In genomic region chr15:78528726-78529411, GRCm38 (mm10) we compare ENCODE assay signal across 9 mouse cellular contexts. TPM values are rescaled to one million over a fixed set of nuclear protein-coding genes. Genes with fewer than 3 reads are reported as not detected.
DNase-seq lines count a peak whose midpoint lies in the region; ATAC-seq and TF ChIP-seq lines count a peak whose summit lies in the region.
"Had no signal": no experiment of that assay in that cellular context is flagged by ENCODE, and none has a peak within 500 bp of the region (broad histone marks: within the 10 kb centered on the region; RNA-seq: fewer than 3 reads in every experiment).

No protein-coding gene starts in this region.

- H3K27me3 ChIP-seq in heart, embryonic 16.5 days (ENCODE audit: control insufficient read depth, insufficient read depth, low read length) = no peaks in the 10 kb centered on the region
- no peaks in the 10 kb centered on the region for H3K27me3 ChIP-seq in midbrain, postnatal 0 days (ENCODE audit: insufficient read depth, low read length)

- peak overlapping the region; percentile 77 for H3K27ac ChIP-seq in brown adipose tissue, adult 24 weeks (replicated peaks; ENCODE audit: low read depth, low read length)
- peak overlapping the region; percentile 97 for H3K27ac ChIP-seq in heart, embryonic 16.5 days (ENCODE audit: low read length)
- H3K27ac ChIP-seq in midbrain, postnatal 0 days (ENCODE audit: low read depth, low read length) = no peak overlapping the region

- ATAC-seq in heart, embryonic 16.5 days (replicated peaks; ENCODE audit: extremely low read depth, insufficient read depth, low FRiP score) = no peak
- ATAC-seq in midbrain, postnatal 0 days (ENCODE audit: low FRiP score) = no peak

- H3K4me2 ChIP-seq in heart, embryonic 16.5 days (ENCODE audit: low read depth, low read length) = peak overlapping the region; percentile 70
- H3K4me2 ChIP-seq in midbrain, postnatal 0 days (ENCODE audit: low read depth, low read length, poor library complexity, severe bottlenecking) = peak overlapping the region; percentile 46

- 33% methylated on average over 11 of the region's 11 CpGs for WGBS in heart, embryonic 16.5 days
- WGBS in midbrain, postnatal 0 days = 51% methylated on average over 11 of the region's 11 CpGs

- peak; percentile 50 for DNase-seq in adrenal gland, postnatal 10 days
- no peak for DNase-seq in adrenal gland, adult 8-10 months
- peak; percentile 62 for DNase-seq in kidney, postnatal 10 days
- no peak for DNase-seq in midbrain, postnatal 0 days (ENCODE audit: low spot score)
- no peak for DNase-seq in frontal cortex, postnatal 36 days (ENCODE audit: low spot score in 2 of 2)
- DNase-seq in cerebellum, postnatal 14 days = no peak

- H3K4me1 ChIP-seq in brown adipose tissue, adult 24 weeks (ENCODE audit: control insufficient read depth, insufficient read depth, insufficient read length, low read length) = peaks cover 37% of the 10 kb centered on the region
- H3K4me1 ChIP-seq in heart, embryonic 16.5 days (ENCODE audit: control insufficient read depth, insufficient read depth, low read length) = peaks cover 33% of the 10 kb centered on the region
- peaks cover 6% of the 10 kb centered on the region; the same call in 1 of the 2 replicates for H3K4me1 ChIP-seq in midbrain, postnatal 0 days (ENCODE audit: insufficient read depth, low read length)

- TF ChIP-seq CTCF in midbrain, postnatal 0 days (IDR thresholded peaks at IDR 0.05) = no peak

- peak overlapping the region; percentile 51 for H3K4me3 ChIP-seq in brown adipose tissue, adult 24 weeks (ENCODE audit: insufficient read depth, low read depth, low read length)
- H3K4me3 ChIP-seq in heart, embryonic 16.5 days (ENCODE audit: low read length) = peak overlapping the region; percentile 56
- peak overlapping the region; percentile 20 for H3K4me3 ChIP-seq in midbrain, postnatal 0 days (ENCODE audit: low read depth, low read length)

- H3K9me3 ChIP-seq in heart, embryonic 16.5 days (replicated peaks; ENCODE audit: control insufficient read depth, low read length) = no peaks in the 10 kb centered on the region
- no peaks in the 10 kb centered on the region for H3K9me3 ChIP-seq in midbrain, postnatal 0 days (ENCODE audit: low read length)

- H3K36me3 ChIP-seq in heart, embryonic 16.5 days (ENCODE audit: control insufficient read depth, insufficient read depth) = no peaks in the 10 kb centered on the region
- H3K36me3 ChIP-seq in midbrain, postnatal 0 days (ENCODE audit: insufficient read depth, low read length) = no peaks in the 10 kb centered on the region

- peak overlapping the region; percentile 75 for H3K9ac ChIP-seq in heart, embryonic 16.5 days (ENCODE audit: low read length)
- H3K9ac ChIP-seq in midbrain, postnatal 0 days (replicated peaks; ENCODE audit: low read length, poor library complexity, severe bottlenecking) = peak overlapping the region; percentile 55; the same call in 1 of the 2 replicates

RNA-seq across cellular contexts. Expression of gene C1qtnf6, which starts 2.3 kb away (rescaled TPM):
- 10 to 100 TPM; 58.9 to 63.4 TPM for total RNA-seq in adrenal gland, postnatal 10 days (2021)
- total RNA-seq in adrenal gland, adult 8-10 months (2022) = 10 to 100 TPM; 19.3 to 41.2 (median 31.8) TPM
- 2.7 and 3.3 TPM in 2 replicates for polyA plus RNA-seq in brown adipose tissue, adult 24 weeks (2012; ENCODE audit: insufficient read depth, insufficient read length, missing spikeins)
- polyA plus RNA-seq in heart, embryonic 16.5 days (2015; fragmentation: Nextera tagmentation; extraction: Ambion mirVana) = 33.1 and 33.5 TPM in 2 replicates
- total RNA-seq in midbrain, postnatal 0 days (2014; rRNA removed) = 2.4 and 2.7 TPM in 2 replicates
- 8.6 and 10.4 TPM in 2 replicates for polyA plus RNA-seq in midbrain, postnatal 0 days (2015; fragmentation: Nextera tagmentation; extraction: Ambion mirVana)

RNA-seq across cellular contexts. Expression of gene Sstr3, which starts 15.6 kb away (rescaled TPM):
- under 1 TPM; 0.39 to 0.42 TPM for total RNA-seq in adrenal gland, postnatal 10 days (2021)
- total RNA-seq in adrenal gland, adult 8-10 months (2022) = under 1 TPM; 0.31 to 0.91 (median 0.49) TPM
- polyA plus RNA-seq in brown adipose tissue, adult 24 weeks (2012; ENCODE audit: insufficient read depth, insufficient read length, missing spikeins) = not detected in 2 replicates
- 0.09 TPM in 1 of 2 replicates, not detected in the other for polyA plus RNA-seq in heart, embryonic 16.5 days (2015; fragmentation: Nextera tagmentation; extraction: Ambion mirVana)
- total RNA-seq in midbrain, postnatal 0 days (2014; rRNA removed) = 1.1 and 2.4 TPM in 2 replicates
- polyA plus RNA-seq in midbrain, postnatal 0 days (2015; fragmentation: Nextera tagmentation; extraction: Ambion mirVana) = 0.49 and 0.65 TPM in 2 replicates
- total RNA-seq: hematopoietic stem cell, adult 5-6 weeks had no signal

RNA-seq across cellular contexts. Expression of gene Il2rb, which starts 33.8 kb away (rescaled TPM):
- 1 to 10 TPM; 1.9 TPM for total RNA-seq in adrenal gland, postnatal 10 days (2021)
- 1 to 10 TPM; 1.2 to 2.7 (median 1.9) TPM for total RNA-seq in adrenal gland, adult 8-10 months (2022)
- 0.71 TPM in 1 of 2 replicates, not detected in the other for polyA plus RNA-seq in brown adipose tissue, adult 24 weeks (2012; ENCODE audit: insufficient read depth, insufficient read length, missing spikeins)
- 1.8 and 4.9 TPM in 2 replicates for polyA plus RNA-seq in heart, embryonic 16.5 days (2015; fragmentation: Nextera tagmentation; extraction: Ambion mirVana)
- total RNA-seq in midbrain, postnatal 0 days (2014; rRNA removed) = 0.33 and 0.38 TPM in 2 replicates
- 0.19 and 0.22 TPM in 2 replicates for polyA plus RNA-seq in midbrain, postnatal 0 days (2015; fragmentation: Nextera tagmentation; extraction: Ambion mirVana)

RNA-seq across cellular contexts. Expression of gene Rac2, which starts 43.7 kb away (rescaled TPM):
- total RNA-seq in adrenal gland, postnatal 10 days (2021) = 10 to 100 TPM; 21.3 to 27.1 TPM
- total RNA-seq in adrenal gland, adult 8-10 months (2022) = 10 to 100 TPM in 2 of 4 experiments, 1 to 10 TPM in 2; 4.2 to 19.0 (median 7.7) TPM
- polyA plus RNA-seq in brown adipose tissue, adult 24 weeks (2012; ENCODE audit: insufficient read depth, insufficient read length, missing spikeins) = 3.6 and 8.2 TPM in 2 replicates
- polyA plus RNA-seq in heart, embryonic 16.5 days (2015; fragmentation: Nextera tagmentation; extraction: Ambion mirVana) = 38.2 and 88.5 TPM in 2 replicates
- total RNA-seq in midbrain, postnatal 0 days (2014; rRNA removed) = 1.7 and 2.6 TPM in 2 replicates
- 4.3 and 4.9 TPM in 2 replicates for polyA plus RNA-seq in midbrain, postnatal 0 days (2015; fragmentation: Nextera tagmentation; extraction: Ambion mirVana)

Comparison
In these comparisons a context has a peak if more than half of its experiments do, and no peak if none do; other contexts are left out.
1. DNase-seq: peak in adrenal gland, postnatal 10 days (single experiment) and kidney, postnatal 10 days (single experiment); none in adrenal gland, adult 8-10 months (single experiment), midbrain, postnatal 0 days (single experiment), frontal cortex, postnatal 36 days (0 of 2) and cerebellum, postnatal 14 days (0 of 2).
2. Peak in every context shown above with its lines, with median percentiles within 50 percentile points of each other: H3K4me3 ChIP-seq.